Mouse (Mus musculus): Measurements from ENCODE around the gene Hsf2bp. TPM values are rescaled to one million over a fixed set of nuclear protein-coding genes. Genes with fewer than 3 reads are reported as not detected.
"Not testable (repeated sequence)": the region's sequence is repeated elsewhere in the genome, so short reads cannot be mapped to it uniquely, and the experiment has no call there.

Gene Hsf2bp
- 0.34 and 0.88 TPM in 2 replicates for polyA plus RNA-seq (2016; fragmentation: Nextera tagmentation; extraction: Ambion mirVana)

GRCm38 (mm10) chr17:32035609-32036508 lies at the start of gene Hsf2bp, which contains the start of gene Rrp1b:
TSS of gene Hsf2bp (minus strand) at chr17:32036349.
TSS of gene Rrp1b (plus strand) at chr17:32036100.
- H3K4me3 ChIP-seq (replicated peaks), result peak within 1 kb of the TSS; percentile 90
- 5% methylated on average over 52 of the region's 52 CpGs for WGBS
- peak within 1 kb of the TSS; percentile 83 for H3K9ac ChIP-seq (replicated peaks)
- peaks cover 8% of the 10 kb centered on the region; the same call in 1 of the 2 replicates for H3K36me3 ChIP-seq
- peaks cover 15% of the 10 kb centered on the region for H3K4me1 ChIP-seq (replicated peaks)
- H3K9me3 ChIP-seq, result no peaks in the 10 kb centered on the region
- H3K27me3 ChIP-seq, result no peaks in the 10 kb centered on the region
- H3K4me2 ChIP-seq, result peak within 1 kb of the TSS; percentile 86
- ATAC-seq (ENCODE audit: insufficient number of reproducible peaks, insufficient read depth, low FRiP score, low TSS enrichment, low read depth), result peak; percentile 91
- peak within 1 kb of the TSS; percentile 84 for H3K27ac ChIP-seq

- Histone ChIP-seq H3K4me2 (no peak overlapping the region), H3K9me3 (peaks cover 4% of the 10 kb centered on the region; the same call in 1 of the 2 replicates), H3K27ac (no peak overlapping the region), H3K4me1 (replicated peaks) (no peaks in the 10 kb centered on the region), H3K9ac (replicated peaks) (no peak overlapping the region), H3K4me3 (replicated peaks) (no peak overlapping the region), H3K27me3 (peaks cover 4% of the 10 kb centered on the region), H3K36me3 (no peaks in the 10 kb centered on the region)
- no peak for ATAC-seq (ENCODE audit: insufficient number of reproducible peaks, insufficient read depth, low FRiP score, low TSS enrichment, low read depth)
- WGBS, result 96% methylated on average over 2 of the region's 2 CpGs
Measured at GRCm38 (mm10) chr17:32083351-32083750, 47.2 kb upstream of the Hsf2bp start.

GRCm38 (mm10) chr17:32075164-32075563 lies 39.0 kb upstream of the Hsf2bp start:
- Histone ChIP-seq H3K4me2 (no peak overlapping the region), H3K4me3 (replicated peaks) (no peak overlapping the region), H3K9me3 (no peaks in the 10 kb centered on the region; the same call in 1 of the 2 replicates), H3K9ac (replicated peaks) (no peak overlapping the region), H3K27me3 (peaks cover 11% of the 10 kb centered on the region; the same call in 1 of the 2 replicates), H3K4me1 (replicated peaks) (no peaks in the 10 kb centered on the region), H3K36me3 (no peaks in the 10 kb centered on the region), H3K27ac (no peak overlapping the region)
- WGBS, result 0% methylated on average over 2 of the region's 2 CpGs
- ATAC-seq (ENCODE audit: insufficient number of reproducible peaks, insufficient read depth, low FRiP score, low TSS enrichment, low read depth), result no peak

DNA sequence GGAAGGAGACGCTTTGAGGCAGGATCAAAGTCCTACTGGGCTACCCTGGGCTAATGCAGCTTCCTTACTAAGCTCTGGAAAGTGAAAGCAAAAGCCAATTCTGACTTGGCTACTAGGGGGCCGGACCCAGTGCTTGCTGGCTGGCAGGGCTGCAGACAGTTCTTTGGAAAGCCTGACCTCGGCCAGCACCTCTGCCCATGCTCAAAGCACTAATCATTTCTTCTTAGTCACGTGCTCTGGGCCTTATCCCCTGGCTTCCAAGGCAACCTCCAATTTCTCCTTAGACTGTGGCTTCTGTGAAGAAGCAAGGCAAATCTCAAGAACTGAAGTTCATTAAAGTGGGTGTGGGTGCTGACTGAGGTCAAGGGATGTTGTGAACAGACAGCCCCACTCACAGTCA lies 38.5 kb upstream of the Hsf2bp start:
- Histone ChIP-seq H3K4me3 (replicated peaks) (no peak overlapping the region), H3K27me3 (peaks cover 11% of the 10 kb centered on the region; the same call in 1 of the 2 replicates), H3K4me1 (replicated peaks) (no peaks in the 10 kb centered on the region), H3K4me2 (no peak overlapping the region), H3K36me3 (peaks cover 4% of the 10 kb centered on the region; the same call in 1 of the 2 replicates), H3K27ac (no peak overlapping the region), H3K9ac (replicated peaks) (no peak overlapping the region), H3K9me3 (peaks cover 5% of the 10 kb centered on the region; the same call in 1 of the 2 replicates)
- ATAC-seq (ENCODE audit: insufficient number of reproducible peaks, insufficient read depth, low FRiP score, low TSS enrichment, low read depth), result no peak
- WGBS, result 52% methylated on average over 4 of the region's 4 CpGs

- Histone ChIP-seq H3K9me3 (peaks cover 5% of the 10 kb centered on the region; the same call in 1 of the 2 replicates), H3K27me3 (peaks cover 7% of the 10 kb centered on the region; the same call in 1 of the 2 replicates), H3K4me1 (replicated peaks) (no peaks in the 10 kb centered on the region), H3K27ac (no peak overlapping the region), H3K4me2 (no peak overlapping the region), H3K36me3 (peaks cover 5% of the 10 kb centered on the region; the same call in 1 of the 2 replicates), H3K9ac (replicated peaks) (no peak overlapping the region), H3K4me3 (replicated peaks) (no peak overlapping the region)
- 0 out of 2 replicates have a peak, but pooled peaks have one; percentile 28 for ATAC-seq (ENCODE audit: insufficient number of reproducible peaks, insufficient read depth, low FRiP score, low TSS enrichment, low read depth)
- 0% methylated on average over 2 of the region's 2 CpGs for WGBS
Measured at GRCm38 (mm10) chr17:32073359-32073758, 37.2 kb upstream of the Hsf2bp start.

DNA sequence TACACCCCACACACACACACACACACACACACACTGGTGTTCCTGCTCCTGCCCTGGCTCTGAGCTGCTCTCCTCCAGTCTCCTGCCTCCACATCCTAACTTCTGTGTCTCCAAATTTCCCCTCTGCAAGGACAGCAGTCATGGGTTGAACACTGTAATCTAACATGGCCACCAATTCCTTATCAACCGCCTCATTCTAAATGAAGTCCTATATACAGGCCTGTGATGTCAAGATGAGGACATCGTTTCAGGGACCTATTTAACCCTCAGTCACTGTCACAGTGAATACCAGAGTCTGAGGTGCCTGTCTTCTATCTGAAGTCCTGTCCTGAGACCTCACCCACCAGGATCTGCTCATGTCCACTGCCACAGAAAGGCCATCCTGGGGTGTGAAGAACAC lies 32.7 kb upstream of the Hsf2bp start:
- Histone ChIP-seq H3K4me1 (replicated peaks) (no peaks in the 10 kb centered on the region), H3K36me3 (peaks cover 5% of the 10 kb centered on the region; the same call in 1 of the 2 replicates), H3K9me3 (peaks cover 5% of the 10 kb centered on the region; the same call in 1 of the 2 replicates), H3K9ac (replicated peaks) (no peak overlapping the region), H3K4me2 (no peak overlapping the region), H3K4me3 (replicated peaks) (no peak overlapping the region), H3K27ac (no peak overlapping the region), H3K27me3 (no peaks in the 10 kb centered on the region)
- ATAC-seq (ENCODE audit: insufficient number of reproducible peaks, insufficient read depth, low FRiP score, low TSS enrichment, low read depth), result no peak
- WGBS, result 86% methylated on average over 2 of the region's 2 CpGs

- H3K36me3 ChIP-seq, result peaks cover 5% of the 10 kb centered on the region; the same call in 1 of the 2 replicates
- no peak overlapping the region for H3K4me3 ChIP-seq (replicated peaks)
- no peak overlapping the region for H3K27ac ChIP-seq
- no peaks in the 10 kb centered on the region for H3K27me3 ChIP-seq
- H3K9ac ChIP-seq (replicated peaks), result no peak overlapping the region
- H3K4me2 ChIP-seq, result no peak overlapping the region
- peaks cover 5% of the 10 kb centered on the region; the same call in 1 of the 2 replicates for H3K9me3 ChIP-seq
- H3K4me1 ChIP-seq (replicated peaks), result no peaks in the 10 kb centered on the region
- ATAC-seq (ENCODE audit: insufficient number of reproducible peaks, insufficient read depth, low FRiP score, low TSS enrichment, low read depth), result no peak
- 90% methylated on average over 11 of the region's 11 CpGs for WGBS
Measured at GRCm38 (mm10) chr17:32068381-32068780, 32.2 kb upstream of the Hsf2bp start.

DNA sequence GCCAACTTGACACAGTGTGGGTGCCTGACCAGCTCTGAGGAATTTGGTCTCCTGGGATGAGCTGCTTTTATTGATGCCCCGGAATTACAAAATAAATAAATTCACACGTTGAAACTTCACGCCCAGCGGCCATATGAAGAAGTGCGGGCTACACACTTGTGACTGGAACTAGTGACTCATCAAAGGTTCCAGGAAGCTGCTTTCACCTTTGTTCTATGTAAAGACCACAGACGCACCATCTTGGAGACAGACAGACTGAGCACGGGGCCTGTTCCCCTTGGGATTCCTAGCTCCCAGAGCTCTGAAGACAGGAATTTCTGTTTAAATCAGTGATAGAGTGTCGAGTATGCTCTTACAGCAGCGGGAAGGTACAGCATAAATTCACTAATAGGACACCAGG lies 31.4 kb upstream of the Hsf2bp start:
- Histone ChIP-seq H3K9ac (replicated peaks) (no peak overlapping the region), H3K9me3 (peaks cover 5% of the 10 kb centered on the region; the same call in 1 of the 2 replicates), H3K27ac (no peak overlapping the region), H3K36me3 (peaks cover 10% of the 10 kb centered on the region; the same call in 1 of the 2 replicates), H3K4me3 (replicated peaks) (no peak overlapping the region), H3K27me3 (no peaks in the 10 kb centered on the region), H3K4me1 (replicated peaks) (no peaks in the 10 kb centered on the region), H3K4me2 (no peak overlapping the region)
- no peak for ATAC-seq (ENCODE audit: insufficient number of reproducible peaks, insufficient read depth, low FRiP score, low TSS enrichment, low read depth)
- WGBS, result 76% methylated on average over 9 of the region's 9 CpGs

GRCm38 (mm10) chr17:32064762-32065161 lies 28.6 kb upstream of the Hsf2bp start:
- H3K9ac ChIP-seq (replicated peaks); ATAC-seq (ENCODE audit: insufficient number of reproducible peaks, insufficient read depth, low FRiP score, low TSS enrichment, low read depth); H3K27me3 ChIP-seq; H3K4me3 ChIP-seq (replicated peaks); H3K27ac ChIP-seq; H3K9me3 ChIP-seq; H3K4me2 ChIP-seq; H3K4me1 ChIP-seq (replicated peaks): not testable (repeated sequence)
- 79% methylated on average over 8 of the region's 8 CpGs for WGBS
- H3K36me3 ChIP-seq, result peaks cover 32% of the 10 kb centered on the region

GRCm38 (mm10) chr17:32063654-32064053 lies 27.5 kb upstream of the Hsf2bp start:
- no peak for ATAC-seq (ENCODE audit: insufficient number of reproducible peaks, insufficient read depth, low FRiP score, low TSS enrichment, low read depth)
- no peaks in the 10 kb centered on the region for H3K4me1 ChIP-seq (replicated peaks)
- H3K36me3 ChIP-seq, result peaks cover 41% of the 10 kb centered on the region
- no peaks in the 10 kb centered on the region for H3K27me3 ChIP-seq
- H3K4me2 ChIP-seq, result no peak overlapping the region
- no peak overlapping the region for H3K4me3 ChIP-seq (replicated peaks)
- no peaks in the 10 kb centered on the region for H3K9me3 ChIP-seq
- H3K27ac ChIP-seq, result no peak overlapping the region
- 63% methylated on average over 2 of the region's 2 CpGs for WGBS
- H3K9ac ChIP-seq (replicated peaks), result no peak overlapping the region

DNA sequence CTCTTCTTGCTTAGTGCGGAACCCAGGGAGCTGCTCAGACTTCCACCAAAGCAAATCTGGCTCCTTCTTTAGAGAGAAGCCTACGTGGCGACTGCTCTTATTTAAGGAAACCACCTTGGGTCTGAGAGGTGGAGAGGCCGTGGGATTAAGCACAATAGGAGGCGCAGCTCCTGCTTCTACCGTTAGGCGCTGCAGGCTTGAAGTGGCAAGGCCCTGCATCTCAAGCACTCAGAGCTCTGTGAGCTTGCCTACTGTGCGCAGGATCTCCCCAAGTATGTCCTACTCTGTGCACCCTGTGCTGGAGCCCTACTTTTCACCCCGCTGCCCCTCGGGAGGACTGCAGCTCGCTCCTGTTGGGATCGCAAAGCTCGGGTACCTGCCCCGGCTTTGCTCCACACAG lies 25.1 kb upstream of the Hsf2bp start:
- Histone ChIP-seq H3K36me3 (peaks cover 65% of the 10 kb centered on the region), H3K4me2 (no peak overlapping the region), H3K4me1 (replicated peaks) (no peaks in the 10 kb centered on the region), H3K9me3 (no peaks in the 10 kb centered on the region), H3K27ac (no peak overlapping the region), H3K27me3 (no peaks in the 10 kb centered on the region), H3K4me3 (replicated peaks) (no peak overlapping the region), H3K9ac (replicated peaks) (no peak overlapping the region)
- no peak for ATAC-seq (ENCODE audit: insufficient number of reproducible peaks, insufficient read depth, low FRiP score, low TSS enrichment, low read depth)
- WGBS, result 95% methylated on average over 14 of the region's 14 CpGs

All from limb, embryonic 12.5 days (tissue).